Mouse (Mus musculus) cerebellum, adult 2 months (tissue): ENCODE measurements at regions not wholly inside any gene's neighbourhood (a gene's known extent, or its start where the extent isn't known, plus 50 kb on each side); places are given as distances from the start of the nearest gene placed in this dataset.

Experiments
- CTCF ChIP-seq: fragments of 200-500 bp; IDR thresholded peaks from 2 replicates; pipeline ENCODE4 v1.5.1; 2011; ENCODE audit warnings: low read depth, mild to moderate bottlenecking, control low read depth, low read length, moderate library complexity, borderline replicate concordance; ENCODE audit not compliant: insufficient read depth
- POLR2A ChIP-seq: fragments of 200-500 bp; IDR thresholded peaks from 2 replicates; pipeline ENCODE4 v1.6.1; 2011; ENCODE audit warnings: low read length, control low read depth, borderline replicate concordance; ENCODE audit not compliant: insufficient read depth

DNA sequence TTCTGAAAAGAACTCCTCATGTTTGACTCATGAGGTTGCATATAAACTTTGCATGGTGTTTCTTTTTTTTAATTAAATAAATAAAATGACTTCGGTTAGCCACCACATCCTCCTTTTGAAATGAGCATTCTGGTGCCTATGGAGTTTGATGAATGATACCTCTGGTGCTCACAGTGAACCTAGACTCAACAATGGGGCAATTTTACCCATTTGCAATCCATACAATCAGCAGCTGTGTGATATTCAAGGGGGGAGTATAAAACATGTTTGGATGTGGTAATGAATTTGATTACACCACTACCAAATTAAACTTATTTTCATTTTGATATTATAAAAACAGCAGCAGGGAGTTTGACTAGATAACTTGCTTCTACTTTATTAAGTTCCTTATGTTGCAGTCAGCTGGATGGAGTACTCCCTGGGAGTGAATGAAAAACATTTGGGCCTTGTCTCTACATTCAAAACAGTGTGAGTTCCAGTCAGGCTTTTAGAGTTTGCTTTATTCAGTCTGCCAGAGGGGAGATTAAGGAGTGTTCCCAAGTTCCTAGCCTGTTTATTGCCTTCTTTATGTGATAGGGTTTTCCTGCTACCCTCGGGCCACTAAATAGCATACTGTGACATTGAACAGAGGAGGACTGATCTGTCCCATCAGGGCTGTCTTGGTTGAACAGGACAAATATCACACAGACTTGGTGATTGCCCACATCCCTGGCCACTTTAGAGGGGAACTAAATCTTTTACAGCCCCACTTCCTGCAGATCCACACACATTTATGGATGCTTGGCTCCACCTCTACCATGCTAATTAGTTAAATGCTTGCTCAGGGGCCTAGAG is 195.5 kb upstream of the Zfp804b start:
- TF ChIP-seq CTCF (no peak), POLR2A (no peak)
